Mouse (Mus musculus) layer of hippocampus, adult 18-20 months (tissue): ENCODE measurements around the gene Nipsnap1. TPM values are rescaled to one million over a fixed set of nuclear protein-coding genes. Genes with fewer than 3 reads are reported as not detected.

Source experiments
- microRNA-seq, 2 experiments: library from miRNA; unstranded; fragments of <30 nt; microRNA quantifications; one replicate each; pipeline ENCODE4 v1.2.0; 2021
- total RNA-seq, 2 experiments: library from RNA; stranded (reverse); gene quantifications; 2 replicates each; pipeline ENCODE4 v1.2.3; 2021

Gene Nipsnap1
- total RNA-seq, 2 experiments from 2014 or later, result 90.6 to 97.0 TPM

Small RNA genes within 50 kb of the gene (microRNA-seq; reads per million reads assigned to microRNA genes)
- 0.59 to 1.2 reads per million in 2 experiments for gene Mir6918

Other genes starting within 250 kb of the Nipsnap1 start
- 10 to 100 TPM; 23.3 to 26.7 TPM for gene Ascc2, start 236.2 kb upstream of the Nipsnap1 start, total RNA-seq
- gene Uqcr10, start 169.6 kb upstream of the Nipsnap1 start, total RNA-seq, result 100 to 1,000 TPM; 372 to 389 TPM
- 10 to 100 TPM; 32.4 to 34.4 TPM for gene Zmat5, start 169.3 kb upstream of the Nipsnap1 start, total RNA-seq
- gene Cabp7, start 127.2 kb upstream of the Nipsnap1 start, total RNA-seq, result 100 to 1,000 TPM; 320 to 358 TPM
- 10 to 100 TPM; 88.6 to 99.8 TPM for gene Nf2, start 24.4 kb upstream of the Nipsnap1 start, total RNA-seq
- gene Thoc5, start 21.4 kb downstream of the Nipsnap1 start, total RNA-seq, result 10 to 100 TPM; 37.1 to 37.2 TPM
- gene Nefh, start 74.1 kb downstream of the Nipsnap1 start, total RNA-seq, result 10 to 100 TPM; 43.1 to 44.6 TPM
- 100 to 1,000 TPM; 155 TPM for gene Ap1b1, start 112.9 kb downstream of the Nipsnap1 start, total RNA-seq
- 100 to 1,000 TPM in 1 of 2 experiments, 10 to 100 TPM in 1; 88.1 to 109 TPM for gene Rasl10a, start 184.2 kb downstream of the Nipsnap1 start, total RNA-seq
- 100 to 1,000 TPM in 1 of 2 experiments, 10 to 100 TPM in 1; 96.6 to 106 TPM for gene Gas2l1, start 191.4 kb downstream of the Nipsnap1 start, total RNA-seq
- gene Rhbdd3, start 225.0 kb downstream of the Nipsnap1 start, total RNA-seq, result 10 to 100 TPM; 20.8 to 21.8 TPM
- gene Ewsr1, start 225.3 kb downstream of the Nipsnap1 start, total RNA-seq, result 100 to 1,000 TPM; 299 to 320 TPM